Mouse (Mus musculus): ENCODE results near the gene Tmem165.

- TF ChIP-seq GATA1 (IDR thresholded peaks at IDR 0.05; ENCODE audit: borderline replicate concordance, low read length): no peak
- TF ChIP-seq FLI1 (IDR thresholded peaks at IDR 0.05; ENCODE audit: low read length): no peak
These were observed 18.9 kb upstream of the Tmem165 start for GRCm38 (mm10) chr5:76164827-76165226.

All from megakaryocyte, embryonic 14.5 days (primary cell).